Mouse (Mus musculus) kidney, embryonic 16.5 days (tissue): ENCODE results near the gene Tbc1d13. TPM values are rescaled to one million over a fixed set of nuclear protein-coding genes. Genes with fewer than 3 reads are reported as not detected.

ENCODE experiments used
- ATAC-seq: fragments of 200-750 bp; cut with Nextera tagmentation; 2 replicates; pipeline ENCODE4 v1.8.0; 2017; ENCODE audit warnings: moderate TSS enrichment; ENCODE audit not compliant: low FRiP score, low TSS enrichment
- H3K27ac ChIP-seq: fragments of 300-500 bp; sonication (generic); 2 replicates; pipeline ENCODE4 v1.5.1; 2014; ENCODE audit warnings: low read length
- H3K27me3 ChIP-seq: fragments of 300-500 bp; sonication (generic); 2 replicates; pipeline ENCODE4 v1.6.1; 2014; ENCODE audit warnings: low read length, control low read depth, mixed read lengths; ENCODE audit not compliant: insufficient read depth
- H3K36me3 ChIP-seq: fragments of 300-500 bp; sonication (generic); 2 replicates; pipeline ENCODE4 v1.6.1; 2014; ENCODE audit warnings: low read length, control low read depth, mixed read lengths; ENCODE audit not compliant: insufficient read depth
- H3K4me1 ChIP-seq: fragments of 300-500 bp; sonication (generic); 2 replicates; pipeline ENCODE4 v1.6.1; 2014; ENCODE audit warnings: low read length, control low read depth, mixed read lengths; ENCODE audit not compliant: insufficient read depth
- H3K4me2 ChIP-seq: fragments of 300-500 bp; sonication (generic); replicated peaks from 2 replicates; pipeline ENCODE4 v1.6.1; 2014; ENCODE audit warnings: low read depth, low read length
- H3K4me3 ChIP-seq: fragments of 300-500 bp; sonication (generic); 2 replicates; pipeline ENCODE4 v1.5.1; 2014; ENCODE audit warnings: mild to moderate bottlenecking, low read length
- H3K9ac ChIP-seq: fragments of 300-500 bp; sonication (generic); replicated peaks from 2 replicates; pipeline ENCODE4 v1.6.1; 2014; ENCODE audit warnings: low read length
- H3K9me3 ChIP-seq: fragments of 300-500 bp; sonication (generic); 2 replicates; pipeline ENCODE4 v1.6.1; 2016; ENCODE audit warnings: low read length, control low read depth
- WGBS: fragments of 180-500 bp; shearing (Covaris S2); extraction: QIAGEN DNeasy Blood & Tissue Kit; methylation state at CpG from one replicate; pipeline ENCODE4 v1.1.7; 2014; 5-methylcytosine and 5-hydroxymethylcytosine counted together
- polyA plus RNA-seq: library from polyadenylated mRNA; unstranded; fragments of >200 nt; fragmentation: Nextera tagmentation; extraction: Ambion mirVana; gene quantifications from 2 replicates; pipeline ENCODE4 v1.2.1, GENCODE M21; 2015

The Tbc1d13 gene
- polyA plus RNA-seq, 1 experiment from 2014 or later = 8.2 TPM

DNA sequence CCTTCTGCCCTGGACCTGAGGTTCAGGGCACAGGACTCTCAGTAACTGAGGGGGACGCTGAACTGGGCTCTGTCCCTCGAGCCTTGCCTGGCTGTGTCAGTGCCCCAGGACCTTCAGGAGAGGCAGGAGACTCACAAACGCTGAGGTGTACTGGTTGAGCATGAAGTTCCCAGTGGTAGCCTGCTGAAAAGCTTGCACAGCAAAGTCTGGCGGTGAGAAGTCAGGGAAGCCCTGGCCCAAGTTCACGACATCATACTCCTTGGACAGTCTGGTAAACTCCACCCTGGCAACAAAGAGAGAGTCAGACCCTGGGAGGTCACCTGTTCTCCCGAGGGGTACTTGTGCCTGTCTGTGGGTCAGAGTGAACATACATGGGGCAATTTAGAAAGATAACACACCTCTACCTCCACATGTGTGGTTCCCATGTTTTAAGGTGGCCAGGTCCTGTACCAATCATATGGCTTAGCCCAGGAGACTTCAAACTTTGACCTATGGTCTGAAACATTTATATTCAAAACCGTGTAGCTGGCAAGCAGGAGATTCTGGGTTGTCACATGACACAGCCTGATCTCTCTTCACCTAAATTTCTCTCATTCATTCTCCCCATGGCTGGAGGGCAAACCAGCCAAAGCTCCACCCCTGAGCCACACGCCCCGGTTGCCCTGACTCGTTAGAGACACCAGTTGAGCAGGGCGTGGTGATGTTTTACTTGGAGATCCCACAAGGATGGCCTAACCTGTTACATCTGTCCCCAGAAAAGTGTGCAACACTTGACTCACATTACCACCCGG lies 58.4 kb downstream of the Tbc1d13 start:
- H3K4me3 ChIP-seq = no peak overlapping the region
- ATAC-seq = no peak
- 86% methylated on average over 12 of the region's 12 CpGs for WGBS

DNA sequence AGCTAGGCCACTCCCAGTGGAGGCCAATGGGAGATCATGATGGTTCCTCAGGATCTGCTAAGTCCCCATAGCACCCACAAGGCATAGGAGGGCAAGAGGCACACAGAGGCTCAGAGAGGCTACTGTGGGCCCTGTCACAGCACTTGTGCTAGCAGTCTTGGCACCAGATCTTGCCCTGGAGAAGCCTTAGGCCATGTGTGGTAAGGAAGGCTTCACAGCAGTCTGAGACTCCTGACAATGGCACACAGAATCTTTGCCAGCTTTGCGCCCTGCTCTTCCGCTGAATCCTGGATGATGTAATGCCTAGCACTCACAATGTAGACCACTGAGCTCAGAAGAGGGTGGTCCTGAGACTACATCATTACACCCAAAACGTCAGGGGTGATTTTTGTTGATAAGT lies 61.1 kb downstream of the Tbc1d13 start:
- H3K9ac ChIP-seq = no peak overlapping the region
- H3K36me3 ChIP-seq = no peaks in the 10 kb centered on the region
- H3K9me3 ChIP-seq = no peaks in the 10 kb centered on the region
- no peak overlapping the region for H3K4me2 ChIP-seq
- ATAC-seq = no peak
- H3K27me3 ChIP-seq = no peaks in the 10 kb centered on the region
- no peak overlapping the region for H3K27ac ChIP-seq
- H3K4me1 ChIP-seq = no peaks in the 10 kb centered on the region
- no peak overlapping the region for H3K4me3 ChIP-seq
- 92% methylated on average over 3 of the region's 3 CpGs for WGBS

More for the DNA sequence above, 58.4 kb downstream of the Tbc1d13 start:
- Histone ChIP-seq H3K9me3 (no peaks in the 10 kb centered on the region), H3K36me3 (no peaks in the 10 kb centered on the region), H3K27ac (no peak overlapping the region), H3K9ac (no peak overlapping the region), H3K4me1 (no peaks in the 10 kb centered on the region), H3K4me2 (no peak overlapping the region), H3K27me3 (no peaks in the 10 kb centered on the region)

DNA sequence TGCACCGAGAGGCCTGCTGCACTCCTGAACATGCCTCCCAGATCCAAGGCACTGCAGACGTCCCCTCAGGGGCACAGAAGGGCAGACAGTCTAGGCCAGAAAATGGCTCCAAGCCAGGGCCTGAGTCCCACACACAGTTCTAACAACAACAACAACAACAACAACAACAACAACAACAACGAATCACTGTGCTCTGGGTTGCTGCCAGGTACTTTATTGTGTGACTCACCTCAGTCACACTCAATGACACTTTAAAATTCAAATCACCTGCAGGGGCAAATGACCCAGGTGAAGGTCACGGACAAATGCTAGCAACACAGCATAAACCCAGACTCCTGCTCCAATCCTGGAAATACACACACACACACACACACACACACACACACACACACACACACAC lies 64.5 kb downstream of the Tbc1d13 start:
- H3K27ac ChIP-seq = no peak overlapping the region
- ATAC-seq = no peak
- WGBS = 74% methylated on average over 4 of the region's 4 CpGs
- no peaks in the 10 kb centered on the region for H3K27me3 ChIP-seq
- H3K9ac ChIP-seq = no peak overlapping the region
- H3K4me2 ChIP-seq = no peak overlapping the region
- no peaks in the 10 kb centered on the region for H3K9me3 ChIP-seq
- 0 out of 2 replicates have a peak, but pooled peaks cover 3% of the 10 kb centered on the region for H3K4me1 ChIP-seq
- no peaks in the 10 kb centered on the region for H3K36me3 ChIP-seq
- no peak overlapping the region for H3K4me3 ChIP-seq

- no peak overlapping the region for H3K9ac ChIP-seq
- H3K27me3 ChIP-seq = no peaks in the 10 kb centered on the region
- H3K4me3 ChIP-seq = no peak overlapping the region
- no peak for ATAC-seq
- no peak overlapping the region for H3K27ac ChIP-seq
- WGBS = 16% methylated on average over 1 of the region's 1 CpGs
- no peaks in the 10 kb centered on the region for H3K9me3 ChIP-seq
- peaks cover 8% of the 10 kb centered on the region; the same call in 1 of the 2 replicates for H3K4me1 ChIP-seq
- H3K36me3 ChIP-seq = no peaks in the 10 kb centered on the region
- no peak overlapping the region for H3K4me2 ChIP-seq
Measured at GRCm38 (mm10) chr2:30199984-30200383, 66.4 kb downstream of the Tbc1d13 start.

DNA sequence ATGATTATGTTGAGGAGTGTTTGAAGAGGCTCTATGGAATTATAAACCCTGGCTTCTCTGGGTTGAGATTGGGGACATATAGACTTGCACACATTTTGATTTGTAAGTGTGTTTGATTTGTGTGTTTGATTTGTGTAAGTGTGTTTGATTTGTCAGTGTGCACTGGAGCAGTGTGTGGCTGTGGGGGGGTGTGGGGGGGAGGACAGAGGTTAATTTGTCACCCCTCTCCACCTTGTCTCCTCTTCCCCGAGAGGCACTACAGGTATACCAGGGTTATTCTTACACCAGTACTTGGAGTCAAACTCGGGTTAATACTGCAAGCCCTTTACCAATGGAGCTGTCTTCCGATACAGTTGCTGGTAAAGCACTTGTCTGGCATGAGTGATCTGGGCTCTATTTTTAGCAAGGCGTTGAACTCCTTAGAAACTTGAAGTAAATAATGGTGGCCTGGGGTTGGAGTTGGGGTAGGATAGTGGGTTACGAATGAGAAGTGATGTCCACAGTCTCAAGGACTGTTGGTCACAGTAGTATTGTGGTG lies 66.9 kb downstream of the Tbc1d13 start:
- H3K27ac ChIP-seq = no peak overlapping the region
- no peak overlapping the region for H3K4me2 ChIP-seq
- no peaks in the 10 kb centered on the region for H3K9me3 ChIP-seq
- no peaks in the 10 kb centered on the region for H3K36me3 ChIP-seq
- no peak overlapping the region for H3K9ac ChIP-seq
- no peak overlapping the region for H3K4me3 ChIP-seq
- peaks cover 9% of the 10 kb centered on the region; the same call in 1 of the 2 replicates for H3K4me1 ChIP-seq
- WGBS = 56% methylated on average over 5 of the region's 5 CpGs
- H3K27me3 ChIP-seq = no peaks in the 10 kb centered on the region
- ATAC-seq = no peak

Other genes starting within 250 kb of the Tbc1d13 start
- gene Odf2, start 244.5 kb upstream of the Tbc1d13 start, polyA plus RNA-seq = 57.7 and 76.5 TPM in 2 replicates
- 63.9 and 67.6 TPM in 2 replicates for gene Gle1, start 198.3 kb upstream of the Tbc1d13 start, polyA plus RNA-seq
- 102 and 109 TPM in 2 replicates for gene Sptan1, start 168.2 kb upstream of the Tbc1d13 start, polyA plus RNA-seq
- gene Wdr34, start 84.9 kb upstream of the Tbc1d13 start, polyA plus RNA-seq = 42.5 and 44.1 TPM in 2 replicates
- gene Set, start 76.4 kb upstream of the Tbc1d13 start, polyA plus RNA-seq = 430 and 458 TPM in 2 replicates
- gene Pkn3, start 56.1 kb upstream of the Tbc1d13 start, polyA plus RNA-seq = 13.5 and 15.9 TPM in 2 replicates
- 41.6 and 42.6 TPM in 2 replicates for gene Zdhhc12, start 40.1 kb upstream of the Tbc1d13 start, polyA plus RNA-seq
- 5.6 and 8.0 TPM in 2 replicates for gene Zer1, start 9.2 kb upstream of the Tbc1d13 start, polyA plus RNA-seq
- 22.0 and 22.8 TPM in 2 replicates for gene Endog, start 37.7 kb downstream of the Tbc1d13 start, polyA plus RNA-seq
- gene Spout1, start 44.7 kb downstream of the Tbc1d13 start, polyA plus RNA-seq = 83.5 and 93.2 TPM in 2 replicates
- gene Kyat1, start 72.1 kb downstream of the Tbc1d13 start, polyA plus RNA-seq = 12.0 and 13.4 TPM in 2 replicates
- 43.8 and 46.2 TPM in 2 replicates for gene Lrrc8a, start 104.0 kb downstream of the Tbc1d13 start, polyA plus RNA-seq
- 0.45 TPM in 2 replicates for gene Gm28035, start 106.8 kb downstream of the Tbc1d13 start, polyA plus RNA-seq
- gene Phyhd1, start 132.5 kb downstream of the Tbc1d13 start, polyA plus RNA-seq = 15.8 and 16.0 TPM in 2 replicates
- gene Gm28038, start 147.3 kb downstream of the Tbc1d13 start, polyA plus RNA-seq = not detected in 2 replicates
- 42.6 and 44.2 TPM in 2 replicates for gene Dolk, start 152.6 kb downstream of the Tbc1d13 start, polyA plus RNA-seq
- gene Nup188, start 152.7 kb downstream of the Tbc1d13 start, polyA plus RNA-seq = 37.6 and 47.9 TPM in 2 replicates
- gene Sh3glb2, start 225.6 kb downstream of the Tbc1d13 start, polyA plus RNA-seq = 100 and 102 TPM in 2 replicates
- 32.0 and 34.9 TPM in 2 replicates for gene Miga2, start 230.5 kb downstream of the Tbc1d13 start, polyA plus RNA-seq